Mouse (Mus musculus): ENCODE data around the gene Bbs12. TPM values are rescaled to one million over a fixed set of nuclear protein-coding genes. Genes with fewer than 3 reads are reported as not detected.

Bbs12 gene
- polyA plus RNA-seq, 1 experiment from 2014 or later, result 5.3 TPM

DNA sequence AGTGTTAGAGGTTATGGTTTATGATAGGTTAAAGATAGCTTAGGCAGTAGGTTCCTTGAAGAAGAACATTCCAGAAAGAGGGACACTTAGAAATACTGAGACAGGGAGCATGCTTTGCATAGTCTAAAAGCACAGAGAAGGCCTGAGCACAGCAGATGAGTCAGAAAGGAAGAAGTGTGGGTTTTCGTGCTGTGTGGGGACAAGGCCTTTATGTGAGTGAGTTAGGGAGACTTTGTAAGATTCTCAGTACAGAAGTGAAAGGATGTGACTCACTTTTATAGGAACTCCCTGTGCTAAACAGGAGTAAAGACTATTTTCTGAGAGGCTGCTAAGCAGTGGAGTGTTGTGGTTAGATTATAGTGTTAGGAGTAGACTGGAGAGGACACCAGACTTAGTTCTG is 1.0 kb downstream of the Bbs12 start:
- ATAC-seq (replicated peaks; ENCODE audit: extremely low read depth, insufficient read depth, low FRiP score), result no peak
- Histone ChIP-seq H3K4me1 (ENCODE audit: control insufficient read depth, insufficient read depth, low read length) (0 out of 2 replicates have a peak, but pooled peaks cover 2% of the 10 kb centered on the region), H3K27ac (ENCODE audit: low read length) (no peak overlapping the region), H3K9me3 (replicated peaks; ENCODE audit: control insufficient read depth, low read length) (no peaks in the 10 kb centered on the region; the same call in 1 of the 2 replicates), H3K4me2 (ENCODE audit: low read depth, low read length) (peak overlapping the region; percentile 81), H3K4me3 (ENCODE audit: low read length) (peak overlapping the region; percentile 69), H3K9ac (ENCODE audit: low read length) (peak overlapping the region; percentile 79), H3K36me3 (ENCODE audit: control insufficient read depth, insufficient read depth) (no peaks in the 10 kb centered on the region), H3K27me3 (ENCODE audit: control insufficient read depth, insufficient read depth, low read length) (no peaks in the 10 kb centered on the region)
- 32% methylated on average over 1 of the region's 1 CpGs for WGBS

GRCm38 (mm10) chr3:37316233-37316632 is 3.9 kb downstream of the Bbs12 start:
- ATAC-seq (replicated peaks; ENCODE audit: extremely low read depth, insufficient read depth, low FRiP score), result no peak
- Histone ChIP-seq H3K27me3 (ENCODE audit: control insufficient read depth, insufficient read depth, low read length) (no peaks in the 10 kb centered on the region), H3K27ac (ENCODE audit: low read length) (no peak overlapping the region), H3K9me3 (replicated peaks; ENCODE audit: control insufficient read depth, low read length) (no peaks in the 10 kb centered on the region), H3K4me3 (ENCODE audit: low read length) (no peak overlapping the region), H3K4me2 (ENCODE audit: low read depth, low read length) (no peak overlapping the region), H3K4me1 (ENCODE audit: control insufficient read depth, insufficient read depth, low read length) (0 out of 2 replicates have a peak, but pooled peaks cover 2% of the 10 kb centered on the region), H3K9ac (ENCODE audit: low read length) (no peak overlapping the region), H3K36me3 (ENCODE audit: control insufficient read depth, insufficient read depth) (peaks cover 5% of the 10 kb centered on the region; the same call in 1 of the 2 replicates)
- WGBS, result 96% methylated on average over 1 of the region's 1 CpGs

GRCm38 (mm10) chr3:37324310-37324709 is 12.0 kb downstream of the Bbs12 start:
- Histone ChIP-seq H3K36me3 (ENCODE audit: control insufficient read depth, insufficient read depth) (peaks cover 3% of the 10 kb centered on the region; the same call in 1 of the 2 replicates), H3K9me3 (replicated peaks; ENCODE audit: control insufficient read depth, low read length) (no peaks in the 10 kb centered on the region), H3K27ac (ENCODE audit: low read length) (no peak overlapping the region), H3K9ac (ENCODE audit: low read length) (no peak overlapping the region), H3K4me1 (ENCODE audit: control insufficient read depth, insufficient read depth, low read length) (no peaks in the 10 kb centered on the region), H3K4me3 (ENCODE audit: low read length) (no peak overlapping the region), H3K4me2 (ENCODE audit: low read depth, low read length) (no peak overlapping the region), H3K27me3 (ENCODE audit: control insufficient read depth, insufficient read depth, low read length) (no peaks in the 10 kb centered on the region)
- no peak for ATAC-seq (replicated peaks; ENCODE audit: extremely low read depth, insufficient read depth, low FRiP score)
- WGBS, result 44% methylated on average over 3 of the region's 3 CpGs

DNA sequence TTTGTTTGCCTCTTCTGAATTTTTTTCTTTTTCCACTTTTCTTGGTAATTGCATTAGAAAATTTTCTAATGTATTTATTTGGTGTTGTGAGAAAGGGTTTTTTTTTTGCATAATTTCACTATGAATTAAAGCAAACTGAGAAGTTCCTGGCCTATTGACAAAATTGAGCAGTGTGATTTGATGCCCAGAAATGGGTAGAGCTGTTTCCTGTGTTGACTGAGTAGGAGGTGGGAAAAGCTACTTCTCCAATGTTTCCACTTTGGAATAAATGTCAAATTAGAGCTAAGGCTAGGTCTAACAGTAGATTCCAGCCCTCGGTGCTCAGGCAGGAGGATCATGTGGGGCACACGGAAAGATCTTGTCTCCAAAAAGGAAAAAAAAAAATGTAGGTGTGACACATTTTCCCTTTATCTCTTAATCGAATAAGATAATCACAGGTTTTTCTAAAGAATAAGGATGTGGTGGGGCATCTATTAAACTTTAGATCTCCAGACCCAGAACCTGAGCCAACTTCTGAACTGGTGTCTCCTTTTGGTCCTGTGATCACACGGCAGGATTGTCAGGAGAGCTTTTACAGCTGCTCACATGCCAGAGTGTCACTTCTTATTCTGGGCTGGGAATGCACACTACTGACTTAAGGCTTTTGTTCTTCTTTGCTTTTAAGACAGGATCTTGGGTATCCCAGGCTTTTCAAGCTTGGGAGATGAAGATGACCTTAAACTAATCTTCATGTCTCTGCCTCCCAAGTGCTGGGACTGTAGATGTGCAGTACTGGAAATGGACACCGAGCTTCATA is 13.2 kb downstream of the Bbs12 start:
- no peak overlapping the region for H3K9ac ChIP-seq (ENCODE audit: low read length)
- H3K9me3 ChIP-seq (replicated peaks; ENCODE audit: control insufficient read depth, low read length), result no peaks in the 10 kb centered on the region
- H3K27ac ChIP-seq (ENCODE audit: low read length), result no peak overlapping the region
- WGBS, result 52% methylated on average over 5 of the region's 5 CpGs
- no peaks in the 10 kb centered on the region for H3K27me3 ChIP-seq (ENCODE audit: control insufficient read depth, insufficient read depth, low read length)
- no peaks in the 10 kb centered on the region for H3K4me1 ChIP-seq (ENCODE audit: control insufficient read depth, insufficient read depth, low read length)
- ATAC-seq (replicated peaks; ENCODE audit: extremely low read depth, insufficient read depth, low FRiP score), result no peak
- H3K4me2 ChIP-seq (ENCODE audit: low read depth, low read length), result no peak overlapping the region
- no peak overlapping the region for H3K4me3 ChIP-seq (ENCODE audit: low read length)
- no peaks in the 10 kb centered on the region; the same call in 1 of the 2 replicates for H3K36me3 ChIP-seq (ENCODE audit: control insufficient read depth, insufficient read depth)

DNA sequence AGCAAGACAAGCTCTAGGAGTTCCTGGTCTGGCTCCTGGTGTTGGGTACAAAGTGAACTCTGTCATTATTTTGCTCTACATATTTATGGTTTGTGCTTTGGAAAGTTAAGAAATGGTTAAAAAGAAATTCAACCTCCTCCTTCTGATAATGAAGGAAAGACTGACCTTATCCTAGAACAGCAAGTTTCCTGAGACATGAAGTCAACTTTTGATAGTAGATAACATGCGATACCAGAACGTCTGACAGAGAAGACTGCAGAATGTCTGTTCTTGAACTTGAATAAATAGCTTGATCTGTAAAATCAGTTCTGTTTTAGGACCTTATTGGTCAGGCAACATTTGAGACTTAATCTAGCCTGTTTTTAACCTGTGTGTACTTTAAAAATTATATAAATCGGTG is 14.3 kb downstream of the Bbs12 start:
- 64% methylated on average over 3 of the region's 3 CpGs for WGBS
- Histone ChIP-seq H3K4me1 (ENCODE audit: control insufficient read depth, insufficient read depth, low read length) (no peaks in the 10 kb centered on the region), H3K36me3 (ENCODE audit: control insufficient read depth, insufficient read depth) (no peaks in the 10 kb centered on the region), H3K9me3 (replicated peaks; ENCODE audit: control insufficient read depth, low read length) (no peaks in the 10 kb centered on the region), H3K4me2 (ENCODE audit: low read depth, low read length) (no peak overlapping the region), H3K27ac (ENCODE audit: low read length) (no peak overlapping the region), H3K4me3 (ENCODE audit: low read length) (no peak overlapping the region), H3K9ac (ENCODE audit: low read length) (no peak overlapping the region), H3K27me3 (ENCODE audit: control insufficient read depth, insufficient read depth, low read length) (no peaks in the 10 kb centered on the region)
- ATAC-seq (replicated peaks; ENCODE audit: extremely low read depth, insufficient read depth, low FRiP score), result no peak

DNA sequence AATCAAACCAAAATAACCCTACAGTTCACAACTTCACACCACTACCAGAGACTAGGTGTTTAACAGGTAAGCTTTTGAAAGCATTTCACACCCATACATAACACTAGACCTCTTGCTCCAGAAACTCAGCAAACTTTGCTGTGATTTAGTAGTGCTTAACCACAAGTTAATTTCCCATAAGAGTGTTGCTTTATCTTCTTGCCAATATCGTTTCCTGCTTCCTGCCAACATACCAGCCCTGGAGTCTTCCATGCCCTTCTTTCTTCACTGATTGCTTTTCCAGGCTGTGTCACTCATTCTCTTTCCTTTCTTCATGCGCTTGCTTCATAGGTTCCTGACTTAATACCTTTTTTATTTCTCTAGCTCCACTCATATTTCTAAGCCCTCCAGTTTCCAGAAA is 16.1 kb downstream of the Bbs12 start:
- no peaks in the 10 kb centered on the region for H3K4me1 ChIP-seq (ENCODE audit: control insufficient read depth, insufficient read depth, low read length)
- no peak overlapping the region for H3K9ac ChIP-seq (ENCODE audit: low read length)
- H3K4me2 ChIP-seq (ENCODE audit: low read depth, low read length), result no peak overlapping the region
- no peak overlapping the region for H3K27ac ChIP-seq (ENCODE audit: low read length)
- H3K4me3 ChIP-seq (ENCODE audit: low read length), result no peak overlapping the region
- no peaks in the 10 kb centered on the region for H3K9me3 ChIP-seq (replicated peaks; ENCODE audit: control insufficient read depth, low read length)
- H3K36me3 ChIP-seq (ENCODE audit: control insufficient read depth, insufficient read depth), result no peaks in the 10 kb centered on the region
- WGBS, result 60% methylated on average over 2 of the region's 2 CpGs
- H3K27me3 ChIP-seq (ENCODE audit: control insufficient read depth, insufficient read depth, low read length), result no peaks in the 10 kb centered on the region
- ATAC-seq (replicated peaks; ENCODE audit: extremely low read depth, insufficient read depth, low FRiP score), result no peak

DNA sequence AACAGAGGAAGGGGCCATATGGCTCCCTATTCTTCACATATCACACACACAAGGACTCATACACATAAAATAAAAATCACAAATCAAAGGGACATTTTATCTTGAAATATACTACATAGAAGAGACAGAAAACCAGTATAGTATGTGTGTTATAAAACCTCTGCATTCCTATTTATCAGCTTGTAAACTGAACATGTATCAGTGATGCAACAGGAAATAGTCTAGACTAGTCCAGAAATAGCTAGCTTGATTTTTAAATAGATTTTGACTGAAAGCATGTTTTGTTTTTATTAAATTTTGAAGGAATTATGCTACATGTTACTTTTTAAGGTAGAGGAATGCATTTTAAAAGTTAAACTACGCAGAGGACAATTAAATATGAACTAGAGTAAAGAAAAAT is 17.6 kb downstream of the Bbs12 start:
- no peak for ATAC-seq (replicated peaks; ENCODE audit: extremely low read depth, insufficient read depth, low FRiP score)

GRCm38 (mm10) chr3:37331999-37332449 is 19.7 kb downstream of the Bbs12 start:
- 52% methylated on average over 6 of the region's 6 CpGs for WGBS
- no peak overlapping the region for H3K4me3 ChIP-seq (ENCODE audit: low read length)
- no peak for ATAC-seq (replicated peaks; ENCODE audit: extremely low read depth, insufficient read depth, low FRiP score)
- H3K4me2 ChIP-seq (ENCODE audit: low read depth, low read length), result no peak overlapping the region
- H3K27ac ChIP-seq (ENCODE audit: low read length), result no peak overlapping the region
- no peaks in the 10 kb centered on the region for H3K36me3 ChIP-seq (ENCODE audit: control insufficient read depth, insufficient read depth)
- H3K27me3 ChIP-seq (ENCODE audit: control insufficient read depth, insufficient read depth, low read length), result no peaks in the 10 kb centered on the region
- H3K4me1 ChIP-seq (ENCODE audit: control insufficient read depth, insufficient read depth, low read length), result no peaks in the 10 kb centered on the region
- H3K9me3 ChIP-seq (replicated peaks; ENCODE audit: control insufficient read depth, low read length), result no peaks in the 10 kb centered on the region
- no peak overlapping the region for H3K9ac ChIP-seq (ENCODE audit: low read length)

More for the DNA sequence above, 17.6 kb downstream of the Bbs12 start:
- Histone ChIP-seq H3K27ac (ENCODE audit: low read length) (no peak overlapping the region), H3K36me3 (ENCODE audit: control insufficient read depth, insufficient read depth) (no peaks in the 10 kb centered on the region), H3K27me3 (ENCODE audit: control insufficient read depth, insufficient read depth, low read length) (no peaks in the 10 kb centered on the region), H3K9ac (ENCODE audit: low read length) (no peak overlapping the region), H3K4me2 (ENCODE audit: low read depth, low read length) (no peak overlapping the region), H3K9me3 (replicated peaks; ENCODE audit: control insufficient read depth, low read length) (no peaks in the 10 kb centered on the region), H3K4me1 (ENCODE audit: control insufficient read depth, insufficient read depth, low read length) (no peaks in the 10 kb centered on the region), H3K4me3 (ENCODE audit: low read length) (no peak overlapping the region)
- WGBS, result 88% methylated on average over 1 of the region's 1 CpGs

GRCm38 (mm10) chr3:37334053-37334452 is 21.7 kb downstream of the Bbs12 start:
- Histone ChIP-seq H3K4me2 (ENCODE audit: low read depth, low read length) (no peak overlapping the region), H3K27ac (ENCODE audit: low read length) (no peak overlapping the region), H3K36me3 (ENCODE audit: control insufficient read depth, insufficient read depth) (no peaks in the 10 kb centered on the region), H3K4me1 (ENCODE audit: control insufficient read depth, insufficient read depth, low read length) (no peaks in the 10 kb centered on the region), H3K27me3 (ENCODE audit: control insufficient read depth, insufficient read depth, low read length) (no peaks in the 10 kb centered on the region), H3K4me3 (ENCODE audit: low read length) (no peak overlapping the region), H3K9ac (ENCODE audit: low read length) (no peak overlapping the region), H3K9me3 (replicated peaks; ENCODE audit: control insufficient read depth, low read length) (no peaks in the 10 kb centered on the region)
- no peak for ATAC-seq (replicated peaks; ENCODE audit: extremely low read depth, insufficient read depth, low FRiP score)
- WGBS, result 84% methylated on average over 4 of the region's 4 CpGs
